Mouse (Mus musculus) cerebellum, adult 2 months (tissue): ENCODE measurements around the gene Chuk.

Experiments
- CTCF ChIP-seq: fragments of 200-500 bp; IDR thresholded peaks from 2 replicates; pipeline ENCODE4 v1.5.1; 2011; ENCODE audit warnings: low read depth, mild to moderate bottlenecking, control low read depth, low read length, moderate library complexity, borderline replicate concordance; ENCODE audit not compliant: insufficient read depth
- POLR2A ChIP-seq: fragments of 200-500 bp; IDR thresholded peaks from 2 replicates; pipeline ENCODE4 v1.6.1; 2011; ENCODE audit warnings: low read length, control low read depth, borderline replicate concordance; ENCODE audit not compliant: insufficient read depth

GRCm38 (mm10) chr19:44110356-44110755 is 3.1 kb upstream of the Chuk start:
- TF ChIP-seq POLR2A (no peak), CTCF (no peak)
